Mouse (Mus musculus) forebrain, postnatal 0 days (tissue): ENCODE results near the gene Slc44a5. TPM values are rescaled to one million over a fixed set of nuclear protein-coding genes. Genes with fewer than 3 reads are reported as not detected.

Source experiments
- ATAC-seq: fragments of 200-750 bp; cut with Nextera tagmentation; 2 replicates; pipeline ENCODE4 v1.8.0; 2017; ENCODE audit warnings: mild to moderate bottlenecking, moderate library complexity
- DNase-seq: peaks from one replicate; pipeline ENCODE4 v3.0.0-alpha.2; 2015
- H3K27ac ChIP-seq: fragments of 300-500 bp; sonication (generic); 2 replicates; pipeline ENCODE4 v1.5.1; 2014; ENCODE audit warnings: low read depth, mild to moderate bottlenecking, antibody characterized with exemption, low read length, moderate library complexity, mixed read lengths
- H3K27me3 ChIP-seq: fragments of 300-500 bp; sonication (generic); 2 replicates; pipeline ENCODE4 v1.6.1; 2014; ENCODE audit warnings: mild to moderate bottlenecking, low read length, mixed read lengths; ENCODE audit not compliant: insufficient read depth
- H3K36me3 ChIP-seq: fragments of 300-500 bp; sonication (generic); 2 replicates; pipeline ENCODE4 v1.6.1; 2014; ENCODE audit warnings: mild to moderate bottlenecking, moderate library complexity; ENCODE audit not compliant: insufficient read depth
- H3K4me1 ChIP-seq: fragments of 300-500 bp; sonication (generic); 2 replicates; pipeline ENCODE4 v1.6.1; 2014; ENCODE audit warnings: antibody characterized with exemption; ENCODE audit not compliant: insufficient read depth
- H3K4me2 ChIP-seq: fragments of 300-500 bp; sonication (generic); 2 replicates; pipeline ENCODE4 v1.6.1; 2014; ENCODE audit warnings: low read depth, mild to moderate bottlenecking, moderate library complexity
- H3K4me3 ChIP-seq: fragments of 300-500 bp; sonication (generic); 2 replicates; pipeline ENCODE4 v1.5.1; 2014; ENCODE audit warnings: low read depth, low read length, mixed read lengths
- H3K9ac ChIP-seq: fragments of 300-500 bp; sonication (generic); 2 replicates; pipeline ENCODE4 v1.6.1; 2014; ENCODE audit warnings: mild to moderate bottlenecking
- H3K9me3 ChIP-seq: fragments of 300-500 bp; sonication (generic); 2 replicates; pipeline ENCODE4 v1.6.1; 2016; ENCODE audit warnings: low read length
- CTCF ChIP-seq: sonication (generic); IDR thresholded peaks from 2 replicates; pipeline ENCODE4 v1.5.1; 2016; ENCODE audit warnings: antibody characterized with exemption, control low read depth, low read depth
- WGBS: fragments of 180-500 bp; shearing (Covaris S2); extraction: QIAGEN DNeasy Blood & Tissue Kit; methylation state at CpG from one replicate; pipeline ENCODE4 v1.1.7; 2014; 5-methylcytosine and 5-hydroxymethylcytosine counted together
- polyA plus RNA-seq: library from polyadenylated mRNA; unstranded; fragments of >200 nt; fragmentation: Nextera tagmentation; extraction: Ambion mirVana; gene quantifications from 2 replicates; pipeline ENCODE4 v1.2.1, GENCODE M21; 2015
- total RNA-seq: library from RNA; depleted of rRNA; stranded (reverse); fragments of >200 nt; gene quantifications from 2 replicates; pipeline ENCODE4 v1.2.3, GENCODE M21; 2014; rRNA removed

The Slc44a5 gene
- total RNA-seq, result 29.1 and 39.5 TPM in 2 replicates
- 5.7 and 8.4 TPM in 2 replicates for polyA plus RNA-seq

GRCm38 (mm10) chr3:153973171-153973948 lies at the start of gene Slc44a5:
Slc44a5 (plus strand) TSS chr3:153973436.
- WGBS, result 3% methylated on average over 63 of the region's 66 CpGs
- no peaks in the 10 kb centered on the region for H3K9me3 ChIP-seq
- H3K4me2 ChIP-seq, result peak within 1 kb of the TSS; percentile 94
- H3K4me3 ChIP-seq, result peak within 1 kb of the TSS; percentile 63
- peak; percentile 69 for DNase-seq
- H3K27me3 ChIP-seq, result no peaks in the 10 kb centered on the region
- H3K27ac ChIP-seq, result peak within 1 kb of the TSS; percentile 50; the same call in 1 of the 2 replicates
- H3K36me3 ChIP-seq, result no peaks in the 10 kb centered on the region
- peak; percentile 32 for TF ChIP-seq CTCF
- peak; percentile 92 for ATAC-seq
- peak within 1 kb of the TSS; percentile 73 for H3K9ac ChIP-seq
- H3K4me1 ChIP-seq, result peaks cover 7% of the 10 kb centered on the region; the same call in 1 of the 2 replicates

- DNase-seq, result no peak
- no peaks in the 10 kb centered on the region for H3K9me3 ChIP-seq
- H3K27me3 ChIP-seq, result no peaks in the 10 kb centered on the region
- ATAC-seq, result no peak
- no peak overlapping the region for H3K9ac ChIP-seq
- no peak for TF ChIP-seq CTCF
- WGBS, result 87% methylated on average over 7 of the region's 7 CpGs
- H3K4me3 ChIP-seq, result no peak overlapping the region
- H3K4me1 ChIP-seq, result no peaks in the 10 kb centered on the region
- peaks cover 11% of the 10 kb centered on the region; the same call in 1 of the 2 replicates for H3K36me3 ChIP-seq
- no peak overlapping the region for H3K27ac ChIP-seq
- H3K4me2 ChIP-seq, result no peak overlapping the region
These were observed 46.9 kb upstream of the Slc44a5 start for GRCm38 (mm10) chr3:153926333-153926732.

GRCm38 (mm10) chr3:153929526-153929925 lies 43.7 kb upstream of the Slc44a5 start:
- H3K4me1 ChIP-seq, result no peaks in the 10 kb centered on the region
- H3K27me3 ChIP-seq, result no peaks in the 10 kb centered on the region
- H3K9me3 ChIP-seq, result no peaks in the 10 kb centered on the region
- TF ChIP-seq CTCF, result no peak
- peaks cover 17% of the 10 kb centered on the region for H3K36me3 ChIP-seq
- no peak overlapping the region for H3K4me3 ChIP-seq
- WGBS, result 96% methylated on average over 11 of the region's 11 CpGs
- no peak overlapping the region for H3K4me2 ChIP-seq
- no peak overlapping the region for H3K9ac ChIP-seq
- ATAC-seq, result no peak
- no peak overlapping the region for H3K27ac ChIP-seq
- no peak for DNase-seq

GRCm38 (mm10) chr3:153932461-153932860 lies 40.8 kb upstream of the Slc44a5 start:
- DNase-seq (no peak), ATAC-seq (no peak)
- no peak overlapping the region for H3K27ac ChIP-seq
- H3K9ac ChIP-seq, result no peak overlapping the region
- TF ChIP-seq CTCF, result no peak
- no peaks in the 10 kb centered on the region for H3K4me1 ChIP-seq
- H3K9me3 ChIP-seq, result no peaks in the 10 kb centered on the region
- H3K4me3 ChIP-seq, result no peak overlapping the region
- peaks cover 10% of the 10 kb centered on the region; the same call in 1 of the 2 replicates for H3K36me3 ChIP-seq
- 94% methylated on average over 5 of the region's 5 CpGs for WGBS
- no peak overlapping the region for H3K4me2 ChIP-seq
- no peaks in the 10 kb centered on the region for H3K27me3 ChIP-seq

GRCm38 (mm10) chr3:153935878-153936277 lies 37.4 kb upstream of the Slc44a5 start:
- Histone ChIP-seq H3K4me3 (no peak overlapping the region), H3K27ac (no peak overlapping the region), H3K4me2 (no peak overlapping the region), H3K4me1 (no peaks in the 10 kb centered on the region), H3K9me3 (no peaks in the 10 kb centered on the region), H3K27me3 (no peaks in the 10 kb centered on the region), H3K36me3 (peaks cover 10% of the 10 kb centered on the region; the same call in 1 of the 2 replicates), H3K9ac (no peak overlapping the region)
- DNase-seq, result no peak
- peak; percentile 32; the same call in 1 of the 2 replicates for ATAC-seq
- WGBS, result 92% methylated on average over 9 of the region's 9 CpGs
- no peak for TF ChIP-seq CTCF

GRCm38 (mm10) chr3:153937116-153937810 lies 36.0 kb upstream of the Slc44a5 start:
- WGBS, result 92% methylated on average over 17 of the region's 17 CpGs

GRCm38 (mm10) chr3:153940021-153940420 lies 33.2 kb upstream of the Slc44a5 start:
- Histone ChIP-seq H3K27me3 (no peaks in the 10 kb centered on the region), H3K9me3 (no peaks in the 10 kb centered on the region), H3K9ac (no peak overlapping the region), H3K36me3 (no peaks in the 10 kb centered on the region), H3K4me3 (no peak overlapping the region), H3K27ac (no peak overlapping the region), H3K4me1 (0 out of 2 replicates have a peak, but pooled peaks cover 4% of the 10 kb centered on the region), H3K4me2 (no peak overlapping the region)
- WGBS, result 84% methylated on average over 8 of the region's 8 CpGs
- no peak for DNase-seq
- no peak for TF ChIP-seq CTCF
- ATAC-seq, result no peak

More at GRCm38 (mm10) chr3:153937116-153937810, 36.0 kb upstream of the Slc44a5 start:
- Histone ChIP-seq H3K9ac (no peak overlapping the region), H3K36me3 (peaks cover 10% of the 10 kb centered on the region; the same call in 1 of the 2 replicates), H3K9me3 (no peaks in the 10 kb centered on the region), H3K4me2 (no peak overlapping the region), H3K27me3 (no peaks in the 10 kb centered on the region), H3K4me1 (no peaks in the 10 kb centered on the region), H3K27ac (no peak overlapping the region), H3K4me3 (no peak overlapping the region)
- no peak for TF ChIP-seq CTCF
- DNase-seq (no peak), ATAC-seq (no peak)
